Mouse (Mus musculus): Measurements from ENCODE around the gene Tbcd. TPM values are rescaled to one million over a fixed set of nuclear protein-coding genes. Genes with fewer than 3 reads are reported as not detected.

Gene Tbcd
- polyA plus RNA-seq, 1 experiment from 2014 or later = 22.8 TPM

- Histone ChIP-seq H3K36me3 (ENCODE audit: control insufficient read depth, insufficient read depth) (peaks cover 20% of the 10 kb centered on the region), H3K9me3 (replicated peaks; ENCODE audit: control insufficient read depth, low read length) (no peaks in the 10 kb centered on the region), H3K4me2 (ENCODE audit: low read depth, low read length) (no peak overlapping the region), H3K27me3 (ENCODE audit: control insufficient read depth, insufficient read depth, low read length) (no peaks in the 10 kb centered on the region), H3K4me1 (ENCODE audit: control insufficient read depth, insufficient read depth, low read length) (no peaks in the 10 kb centered on the region), H3K27ac (ENCODE audit: low read length) (no peak overlapping the region), H3K9ac (ENCODE audit: low read length) (no peak overlapping the region), H3K4me3 (ENCODE audit: low read length) (no peak overlapping the region)
- WGBS = 88% methylated on average over 4 of the region's 4 CpGs
- no peak for ATAC-seq (replicated peaks; ENCODE audit: extremely low read depth, insufficient read depth, low FRiP score)
Measured at GRCm38 (mm10) chr11:121625007-121625406, 173.3 kb downstream of the Tbcd start.

GRCm38 (mm10) chr11:121627521-121627920 lies 175.8 kb downstream of the Tbcd start:
- Histone ChIP-seq H3K27me3 (ENCODE audit: control insufficient read depth, insufficient read depth, low read length) (no peaks in the 10 kb centered on the region), H3K9me3 (replicated peaks; ENCODE audit: control insufficient read depth, low read length) (no peaks in the 10 kb centered on the region), H3K9ac (ENCODE audit: low read length) (no peak overlapping the region), H3K36me3 (ENCODE audit: control insufficient read depth, insufficient read depth) (peaks cover 16% of the 10 kb centered on the region), H3K4me1 (ENCODE audit: control insufficient read depth, insufficient read depth, low read length) (no peaks in the 10 kb centered on the region), H3K27ac (ENCODE audit: low read length) (no peak overlapping the region), H3K4me3 (ENCODE audit: low read length) (no peak overlapping the region), H3K4me2 (ENCODE audit: low read depth, low read length) (no peak overlapping the region)
- no peak for ATAC-seq (replicated peaks; ENCODE audit: extremely low read depth, insufficient read depth, low FRiP score)
- 89% methylated on average over 5 of the region's 5 CpGs for WGBS

GRCm38 (mm10) chr11:121629529-121629928 lies 177.8 kb downstream of the Tbcd start:
- Histone ChIP-seq H3K4me1 (ENCODE audit: control insufficient read depth, insufficient read depth, low read length) (no peaks in the 10 kb centered on the region), H3K27ac (ENCODE audit: low read length) (no peak overlapping the region), H3K4me3 (ENCODE audit: low read length) (no peak overlapping the region), H3K36me3 (ENCODE audit: control insufficient read depth, insufficient read depth) (peaks cover 14% of the 10 kb centered on the region), H3K27me3 (ENCODE audit: control insufficient read depth, insufficient read depth, low read length) (no peaks in the 10 kb centered on the region), H3K9ac (ENCODE audit: low read length) (no peak overlapping the region), H3K4me2 (ENCODE audit: low read depth, low read length) (no peak overlapping the region), H3K9me3 (replicated peaks; ENCODE audit: control insufficient read depth, low read length) (no peaks in the 10 kb centered on the region)
- ATAC-seq (replicated peaks; ENCODE audit: extremely low read depth, insufficient read depth, low FRiP score) = no peak
- 88% methylated on average over 6 of the region's 6 CpGs for WGBS

- Histone ChIP-seq H3K27me3 (ENCODE audit: control insufficient read depth, insufficient read depth, low read length) (no peaks in the 10 kb centered on the region), H3K9me3 (replicated peaks; ENCODE audit: control insufficient read depth, low read length) (no peaks in the 10 kb centered on the region), H3K4me3 (ENCODE audit: low read length) (no peak overlapping the region), H3K4me1 (ENCODE audit: control insufficient read depth, insufficient read depth, low read length) (no peaks in the 10 kb centered on the region), H3K4me2 (ENCODE audit: low read depth, low read length) (no peak overlapping the region), H3K36me3 (ENCODE audit: control insufficient read depth, insufficient read depth) (peaks cover 14% of the 10 kb centered on the region), H3K9ac (ENCODE audit: low read length) (no peak overlapping the region), H3K27ac (ENCODE audit: low read length) (no peak overlapping the region)
- no peak for ATAC-seq (replicated peaks; ENCODE audit: extremely low read depth, insufficient read depth, low FRiP score)
- WGBS = 73% methylated on average over 4 of the region's 4 CpGs
Measured at GRCm38 (mm10) chr11:121630406-121630805, 178.7 kb downstream of the Tbcd start.

GRCm38 (mm10) chr11:121631410-121631809 lies 179.7 kb downstream of the Tbcd start:
- Histone ChIP-seq H3K9ac (ENCODE audit: low read length) (no peak overlapping the region), H3K27ac (ENCODE audit: low read length) (no peak overlapping the region), H3K4me3 (ENCODE audit: low read length) (no peak overlapping the region), H3K4me1 (ENCODE audit: control insufficient read depth, insufficient read depth, low read length) (no peaks in the 10 kb centered on the region), H3K36me3 (ENCODE audit: control insufficient read depth, insufficient read depth) (peaks cover 14% of the 10 kb centered on the region), H3K27me3 (ENCODE audit: control insufficient read depth, insufficient read depth, low read length) (no peaks in the 10 kb centered on the region), H3K9me3 (replicated peaks; ENCODE audit: control insufficient read depth, low read length) (no peaks in the 10 kb centered on the region), H3K4me2 (ENCODE audit: low read depth, low read length) (no peak overlapping the region)
- ATAC-seq (replicated peaks; ENCODE audit: extremely low read depth, insufficient read depth, low FRiP score) = no peak
- WGBS = 94% methylated on average over 7 of the region's 7 CpGs

GRCm38 (mm10) chr11:121636646-121637045 lies 184.9 kb downstream of the Tbcd start:
- no peak overlapping the region for H3K4me2 ChIP-seq (ENCODE audit: low read depth, low read length)
- no peak overlapping the region for H3K27ac ChIP-seq (ENCODE audit: low read length)
- H3K36me3 ChIP-seq (ENCODE audit: control insufficient read depth, insufficient read depth) = peaks cover 11% of the 10 kb centered on the region
- no peaks in the 10 kb centered on the region for H3K27me3 ChIP-seq (ENCODE audit: control insufficient read depth, insufficient read depth, low read length)
- no peak overlapping the region for H3K4me3 ChIP-seq (ENCODE audit: low read length)
- H3K9ac ChIP-seq (ENCODE audit: low read length) = no peak overlapping the region
- no peaks in the 10 kb centered on the region for H3K9me3 ChIP-seq (replicated peaks; ENCODE audit: control insufficient read depth, low read length)
- WGBS = 91% methylated on average over 10 of the region's 10 CpGs
- no peaks in the 10 kb centered on the region for H3K4me1 ChIP-seq (ENCODE audit: control insufficient read depth, insufficient read depth, low read length)
- ATAC-seq (replicated peaks; ENCODE audit: extremely low read depth, insufficient read depth, low FRiP score) = no peak

- 87% methylated on average over 2 of the region's 2 CpGs for WGBS
- no peak overlapping the region for H3K27ac ChIP-seq (ENCODE audit: low read length)
- ATAC-seq (replicated peaks; ENCODE audit: extremely low read depth, insufficient read depth, low FRiP score) = no peak
- no peak overlapping the region for H3K4me3 ChIP-seq (ENCODE audit: low read length)
- H3K4me2 ChIP-seq (ENCODE audit: low read depth, low read length) = no peak overlapping the region
- no peak overlapping the region for H3K9ac ChIP-seq (ENCODE audit: low read length)
- H3K4me1 ChIP-seq (ENCODE audit: control insufficient read depth, insufficient read depth, low read length) = no peaks in the 10 kb centered on the region
- no peaks in the 10 kb centered on the region for H3K27me3 ChIP-seq (ENCODE audit: control insufficient read depth, insufficient read depth, low read length)
- H3K9me3 ChIP-seq (replicated peaks; ENCODE audit: control insufficient read depth, low read length) = no peaks in the 10 kb centered on the region
- peaks cover 11% of the 10 kb centered on the region for H3K36me3 ChIP-seq (ENCODE audit: control insufficient read depth, insufficient read depth)
Measured at GRCm38 (mm10) chr11:121641501-121642145, 189.9 kb downstream of the Tbcd start.

GRCm38 (mm10) chr11:121645394-121645793 lies 193.6 kb downstream of the Tbcd start:
- Histone ChIP-seq H3K9ac (ENCODE audit: low read length) (no peak overlapping the region), H3K27ac (ENCODE audit: low read length) (no peak overlapping the region), H3K4me1 (ENCODE audit: control insufficient read depth, insufficient read depth, low read length) (peaks cover 2% of the 10 kb centered on the region; the same call in 1 of the 2 replicates), H3K4me2 (ENCODE audit: low read depth, low read length) (no peak overlapping the region), H3K9me3 (replicated peaks; ENCODE audit: control insufficient read depth, low read length) (no peaks in the 10 kb centered on the region), H3K36me3 (ENCODE audit: control insufficient read depth, insufficient read depth) (no peaks in the 10 kb centered on the region), H3K4me3 (ENCODE audit: low read length) (no peak overlapping the region), H3K27me3 (ENCODE audit: control insufficient read depth, insufficient read depth, low read length) (no peaks in the 10 kb centered on the region)
- WGBS = 82% methylated on average over 6 of the region's 6 CpGs
- no peak for ATAC-seq (replicated peaks; ENCODE audit: extremely low read depth, insufficient read depth, low FRiP score)

- no peak overlapping the region for H3K4me2 ChIP-seq (ENCODE audit: low read depth, low read length)
- H3K4me3 ChIP-seq (ENCODE audit: low read length) = no peak overlapping the region
- H3K36me3 ChIP-seq (ENCODE audit: control insufficient read depth, insufficient read depth) = no peaks in the 10 kb centered on the region
- no peak for ATAC-seq (replicated peaks; ENCODE audit: extremely low read depth, insufficient read depth, low FRiP score)
- peaks cover 2% of the 10 kb centered on the region; the same call in 1 of the 2 replicates for H3K4me1 ChIP-seq (ENCODE audit: control insufficient read depth, insufficient read depth, low read length)
- H3K9me3 ChIP-seq (replicated peaks; ENCODE audit: control insufficient read depth, low read length) = no peaks in the 10 kb centered on the region
- no peaks in the 10 kb centered on the region for H3K27me3 ChIP-seq (ENCODE audit: control insufficient read depth, insufficient read depth, low read length)
- WGBS = 64% methylated on average over 9 of the region's 9 CpGs
- H3K9ac ChIP-seq (ENCODE audit: low read length) = no peak overlapping the region
- no peak overlapping the region for H3K27ac ChIP-seq (ENCODE audit: low read length)
Measured at GRCm38 (mm10) chr11:121647321-121647720, 195.6 kb downstream of the Tbcd start.

Data from heart, embryonic 16.5 days (tissue).